Mouse (Mus musculus) adrenal gland, postnatal 4 days (tissue): ENCODE measurements around the gene Btbd9. TPM values are rescaled to one million over a fixed set of nuclear protein-coding genes. Genes with fewer than 3 reads are reported as not detected.

Experiments used
- DNase-seq, 2 experiments: peaks; one replicate each; pipeline ENCODE4 v3.0.0; 2021 to 2022; ENCODE audit warnings: low spot score in 2 of 2, mixed read lengths in 2 of 2
- total RNA-seq, 2 experiments: library from RNA; stranded (reverse); gene quantifications; 2 replicates each; pipeline ENCODE4 v1.2.3; 2021

Gene Btbd9
- total RNA-seq, 2 experiments from 2014 or later, result 40.4 to 41.5 TPM

GRCm38 (mm10) chr17:30221677-30222076, 354.6 kb downstream of the Btbd9 start:
- no peak for DNase-seq

- DNase-seq, result no peak
These were observed 360.5 kb downstream of the Btbd9 start for GRCm38 (mm10) chr17:30215741-30216140.

- no peak for DNase-seq
These were observed 361.9 kb downstream of the Btbd9 start for GRCm38 (mm10) chr17:30214393-30214792.

- no peak for DNase-seq
These were observed 362.9 kb downstream of the Btbd9 start for GRCm38 (mm10) chr17:30213371-30213770.

GRCm38 (mm10) chr17:30212647-30213046, 363.6 kb downstream of the Btbd9 start:
- no peak for DNase-seq

GRCm38 (mm10) chr17:30210936-30211335, 365.4 kb downstream of the Btbd9 start:
- DNase-seq, result no peak

GRCm38 (mm10) chr17:30210262-30210661, 366.0 kb downstream of the Btbd9 start:
- DNase-seq, result no peak

- no peak for DNase-seq
These were observed 371.0 kb downstream of the Btbd9 start for GRCm38 (mm10) chr17:30205062-30205825.

GRCm38 (mm10) chr17:30200283-30200682, 376.0 kb downstream of the Btbd9 start:
- no peak for DNase-seq

- DNase-seq, result no peak
These were observed 376.7 kb downstream of the Btbd9 start for GRCm38 (mm10) chr17:30199374-30200247.

GRCm38 (mm10) chr17:30198422-30198821, 377.9 kb downstream of the Btbd9 start:
- no peak for DNase-seq

- peak in 1 of 2 experiments; percentile 3 for DNase-seq
These were observed 378.8 kb downstream of the Btbd9 start for GRCm38 (mm10) chr17:30197280-30198030.

GRCm38 (mm10) chr17:30196401-30197279, 379.6 kb downstream of the Btbd9 start:
- peak; percentile 2 to 7 for DNase-seq

GRCm38 (mm10) chr17:30195591-30196183, 380.6 kb downstream of the Btbd9 start:
- peak; percentile 2 for DNase-seq

- peak; percentile 1 to 2 for DNase-seq
These were observed 381.5 kb downstream of the Btbd9 start for GRCm38 (mm10) chr17:30194629-30195445.

- peak; percentile 1 for DNase-seq
These were observed 382.2 kb downstream of the Btbd9 start for GRCm38 (mm10) chr17:30194091-30194490.

GRCm38 (mm10) chr17:30193615-30194014, 382.7 kb downstream of the Btbd9 start:
- DNase-seq, result no peak

- peak; percentile 0 to 2 for DNase-seq
These were observed 383.8 kb downstream of the Btbd9 start for GRCm38 (mm10) chr17:30192416-30193005.
